Mouse (Mus musculus) ES-E14 (cell line): ENCODE results near the gene Osbpl2. TPM values are rescaled to one million over a fixed set of nuclear protein-coding genes. Genes with fewer than 3 reads are reported as not detected.
A peak's percentile ranks its signal among the peaks of the same experiment; 100 is the strongest.

Experiments
- DNase-seq: peaks from one replicate; pipeline ENCODE4 v3.0.0-alpha.2; 2013; ENCODE audit warnings: low read depth, low spot score
- H3K27ac ChIP-seq: 2 replicates; pipeline ENCODE4 v1.5.1; 2012; ENCODE audit warnings: low read depth, mild to moderate bottlenecking, low read length, moderate library complexity, mixed read lengths; ENCODE audit not compliant: poor library complexity, insufficient read depth, severe bottlenecking
- H3K36me3 ChIP-seq: 2 replicates; pipeline ENCODE4 v1.6.1; 2012; ENCODE audit warnings: mild to moderate bottlenecking, low read length, moderate library complexity, mixed read lengths; ENCODE audit not compliant: control insufficient read depth, poor library complexity, insufficient read depth, severe bottlenecking
- H3K4me1 ChIP-seq, 2 experiments: fragments of 150-350 bp in 1 of 2; sonication (generic) in 1 of 2; 2 replicates each; pipeline ENCODE4 v1.6.1; 2012; ENCODE audit warnings: low read length in 2 of 2, mild to moderate bottlenecking in 1 of 2, mixed read lengths in 1 of 2; ENCODE audit not compliant: control insufficient read depth in 2 of 2, insufficient read depth in 2 of 2, poor library complexity in 1 of 2
- H3K4me3 ChIP-seq, 2 experiments: fragments of 150-350 bp in 1 of 2; sonication (generic) in 1 of 2; 2 replicates each; pipeline ENCODE4 v1.5.1; 2012; ENCODE audit warnings: low read length in 2 of 2, low read depth in 1 of 2, mild to moderate bottlenecking in 1 of 2, mixed read lengths in 1 of 2; ENCODE audit not compliant: insufficient read depth in 1 of 2, poor library complexity in 1 of 2, severe bottlenecking in 1 of 2
- H3K9ac ChIP-seq: 2 replicates; pipeline ENCODE4 v1.6.1; 2012; ENCODE audit warnings: low read depth, mild to moderate bottlenecking, low read length, mixed read lengths; ENCODE audit not compliant: poor library complexity, insufficient read depth, severe bottlenecking
- H3K9me3 ChIP-seq: fragments of 150-350 bp; sonication (generic); 2 replicates; pipeline ENCODE4 v1.6.1; 2012; ENCODE audit warnings: low read depth, mild to moderate bottlenecking, low read length; ENCODE audit not compliant: control insufficient read depth, insufficient read depth
- CHD2 ChIP-seq: IDR thresholded peaks from 2 replicates; pipeline ENCODE4 v1.6.1; 2014; ENCODE audit warnings: mild to moderate bottlenecking, low read depth, low read length, inconsistent platforms
- HCFC1 ChIP-seq: IDR thresholded peaks from 2 replicates; pipeline ENCODE4 v1.6.1; 2012; ENCODE audit warnings: low read length, inconsistent platforms, borderline replicate concordance; ENCODE audit not compliant: insufficient read depth
- MAFK ChIP-seq: IDR thresholded peaks from 2 replicates; pipeline ENCODE4 v1.6.1; 2014; ENCODE audit warnings: mild to moderate bottlenecking, low read depth, low read length, inconsistent platforms; ENCODE audit not compliant: insufficient read depth
- ZC3H11A ChIP-seq: IDR thresholded peaks from 2 replicates; pipeline ENCODE4 v1.6.1; 2012; ENCODE audit warnings: low read depth, mild to moderate bottlenecking, inconsistent platforms, low read length, borderline replicate concordance
- ZNF384 ChIP-seq: IDR thresholded peaks from 2 replicates; pipeline ENCODE4 v1.6.1; 2012; ENCODE audit warnings: low read depth, low read length, inconsistent platforms
- in situ Hi-C, 2 experiments: fragments of 600-800 bp; cut with MboI; formaldehyde crosslinking; loops; one replicate each; pipeline ENCODE4 v1.15.1; 2025; ENCODE audit warnings: low sequenced_read_pairs in 2 of 2, inconsistent platforms in 1 of 2; ENCODE audit not compliant: unreplicated experiment in 2 of 2
- total RNA-seq: library from RNA; depleted of rRNA; stranded (reverse); fragments of 300-350 nt; gene quantifications from 2 replicates; pipeline ENCODE4 v1.2.3, GENCODE M21; 2012

Gene Osbpl2
- total RNA-seq, 1 experiment, result 12.3 TPM

GRCm38 (mm10) chr2:180116741-180117484 is 2.2 kb upstream of the Osbpl2 start:
- no peak for TF ChIP-seq ZC3H11A
- TF ChIP-seq HCFC1, result no peak
- no peak for TF ChIP-seq MAFK
- no peak for TF ChIP-seq ZNF384
- no peak for TF ChIP-seq CHD2
- in situ Hi-C loops, result no loop called here
- H3K4me1 ChIP-seq, result peaks cover 8 to 37% of the 10 kb centered on the region in 2 experiments; a peak in 3 of 4 replicates
- no peaks in the 10 kb centered on the region for H3K36me3 ChIP-seq
- H3K4me3 ChIP-seq, result no peak overlapping the region
- H3K27ac ChIP-seq, result no peak overlapping the region; the same call in 1 of the 2 replicates
- no peak overlapping the region for H3K9ac ChIP-seq
- no peak for DNase-seq
- H3K9me3 ChIP-seq, result no peaks in the 10 kb centered on the region

- TF ChIP-seq ZNF384 (no peak), CHD2 (no peak), HCFC1 (no peak), MAFK (no peak), ZC3H11A (no peak)
- H3K27ac ChIP-seq, result no peak overlapping the region; the same call in 1 of the 2 replicates
- in situ Hi-C loops, result no loop called here
- no peak overlapping the region for H3K4me3 ChIP-seq
- no peak overlapping the region for H3K9ac ChIP-seq
- DNase-seq, result peak; percentile 39
- H3K9me3 ChIP-seq, result no peaks in the 10 kb centered on the region
- peaks cover 8 to 37% of the 10 kb centered on the region in 2 experiments; a peak in 3 of 4 replicates for H3K4me1 ChIP-seq
- no peaks in the 10 kb centered on the region for H3K36me3 ChIP-seq
These were observed 1.5 kb upstream of the Osbpl2 start for GRCm38 (mm10) chr2:180117485-180118194.

GRCm38 (mm10) chr2:180119439-180120291 is 559 bp downstream of the Osbpl2 start:
- H3K4me3 ChIP-seq, result peak overlapping the region; percentile 89 to 90
- H3K36me3 ChIP-seq, result no peaks in the 10 kb centered on the region
- TF ChIP-seq ZNF384 (no peak), CHD2 (no peak), ZC3H11A (no peak), MAFK (no peak), HCFC1 (no peak)
- no peak overlapping the region; the same call in 1 of the 2 replicates for H3K27ac ChIP-seq
- H3K4me1 ChIP-seq, result peaks cover 8 to 32% of the 10 kb centered on the region in 2 experiments; a peak in 3 of 4 replicates
- no peaks in the 10 kb centered on the region for H3K9me3 ChIP-seq
- no peak for DNase-seq
- in situ Hi-C loops, result no loop called here
- H3K9ac ChIP-seq, result peak overlapping the region; percentile 67

GRCm38 (mm10) chr2:180120292-180120761 is 1.2 kb downstream of the Osbpl2 start:
- Histone ChIP-seq H3K9me3 (no peaks in the 10 kb centered on the region), H3K27ac (no peak overlapping the region), H3K4me1 (peaks cover 8 to 31% of the 10 kb centered on the region in 2 experiments; a peak in 3 of 4 replicates), H3K36me3 (no peaks in the 10 kb centered on the region), H3K4me3 (peak overlapping the region; percentile 89 to 90; a peak in 2 of 4 replicates), H3K9ac (no peak overlapping the region; the same call in 1 of the 2 replicates)
- DNase-seq, result no peak
- in situ Hi-C loops, result no loop called here
- TF ChIP-seq MAFK (no peak), HCFC1 (no peak), CHD2 (no peak), ZNF384 (no peak), ZC3H11A (no peak)
